Mouse (Mus musculus) granulocyte monocyte progenitor cell, adult 5-6 weeks (primary cell): ENCODE measurements around the gene Otud7b. TPM values are rescaled to one million over a fixed set of nuclear protein-coding genes. Genes with fewer than 3 reads are reported as not detected.

ENCODE experiments used
- total RNA-seq, 2 experiments: library from RNA; stranded (forward) in 1 of 2; stranded (reverse) in 1 of 2; fragments of 200-712, 200-1000 nt in 1 of 2; fragments of >200 nt in 1 of 2; fragmentation: Nextera tagmentation in 1 of 2; gene quantifications; 2 replicates each; pipeline ENCODE4 v1.2.3; 2014 to 2017

Otud7b gene
- total RNA-seq, 2 experiments from 2014 or later, result 6.1 to 8.8 TPM

Other genes with a start within 250 kb of the Otud7b start
- gene Prpf3, start 248.6 kb upstream of the Otud7b start, total RNA-seq (2014; fragmentation: Nextera tagmentation), result 49.6 and 60.8 TPM in 2 replicates
- gene Prpf3, start 248.6 kb upstream of the Otud7b start, total RNA-seq (2017), result 35.9 and 45.7 TPM in 2 replicates
- gene Mrps21, start 233.0 kb upstream of the Otud7b start, total RNA-seq (2014; fragmentation: Nextera tagmentation), result 186 and 187 TPM in 2 replicates
- gene Mrps21, start 233.0 kb upstream of the Otud7b start, total RNA-seq (2017), result 342 and 431 TPM in 2 replicates
- gene Ciart, start 222.3 kb upstream of the Otud7b start, total RNA-seq (2014; fragmentation: Nextera tagmentation), result 2.6 and 4.6 TPM in 2 replicates
- 0.90 and 4.0 TPM in 2 replicates for gene Ciart, start 222.3 kb upstream of the Otud7b start, total RNA-seq (2017)
- 36.7 and 51.1 TPM in 2 replicates for gene BC028528, start 212.5 kb upstream of the Otud7b start, total RNA-seq (2014; fragmentation: Nextera tagmentation)
- 57.2 and 65.2 TPM in 2 replicates for gene BC028528, start 212.5 kb upstream of the Otud7b start, total RNA-seq (2017)
- gene Aph1a, start 210.6 kb upstream of the Otud7b start, total RNA-seq (2014; fragmentation: Nextera tagmentation), result 67.0 and 69.0 TPM in 2 replicates
- 31.8 and 42.8 TPM in 2 replicates for gene Aph1a, start 210.6 kb upstream of the Otud7b start, total RNA-seq (2017)
- gene Car14, start 199.8 kb upstream of the Otud7b start, total RNA-seq (2014; fragmentation: Nextera tagmentation), result not detected in 2 replicates
- not detected in 2 replicates for gene Car14, start 199.8 kb upstream of the Otud7b start, total RNA-seq (2017)
- gene Anp32e, start 175.3 kb upstream of the Otud7b start, total RNA-seq (2014; fragmentation: Nextera tagmentation), result 159 and 191 TPM in 2 replicates
- 445 and 523 TPM in 2 replicates for gene Anp32e, start 175.3 kb upstream of the Otud7b start, total RNA-seq (2017)
- 45.7 and 59.7 TPM in 2 replicates for gene Plekho1, start 108.5 kb upstream of the Otud7b start, total RNA-seq (2014; fragmentation: Nextera tagmentation)
- gene Plekho1, start 108.5 kb upstream of the Otud7b start, total RNA-seq (2017), result 30.2 and 31.3 TPM in 2 replicates
- 16.8 and 56.2 TPM in 2 replicates for gene Vps45, start 46.1 kb upstream of the Otud7b start, total RNA-seq (2014; fragmentation: Nextera tagmentation)
- gene Vps45, start 46.1 kb upstream of the Otud7b start, total RNA-seq (2017), result 13.1 and 13.6 TPM in 2 replicates
- not detected in 2 replicates for gene Mtmr11, start 57.5 kb downstream of the Otud7b start, total RNA-seq (2014; fragmentation: Nextera tagmentation)
- gene Mtmr11, start 57.5 kb downstream of the Otud7b start, total RNA-seq (2017), result 2.6 TPM in 1 of 2 replicates, not detected in the other
- gene Sf3b4, start 67.8 kb downstream of the Otud7b start, total RNA-seq (2014; fragmentation: Nextera tagmentation), result 94.6 and 123 TPM in 2 replicates
- 18.4 and 22.7 TPM in 2 replicates for gene Sf3b4, start 67.8 kb downstream of the Otud7b start, total RNA-seq (2017)
- gene Sv2a, start 76.6 kb downstream of the Otud7b start, total RNA-seq (2014; fragmentation: Nextera tagmentation), result 0.39 and 1.7 TPM in 2 replicates
- 0.21 and 1.7 TPM in 2 replicates for gene Sv2a, start 76.6 kb downstream of the Otud7b start, total RNA-seq (2017)
- gene Bola1, start 115.2 kb downstream of the Otud7b start, total RNA-seq (2014; fragmentation: Nextera tagmentation), result 9.4 and 44.0 TPM in 2 replicates
- 45.3 and 56.0 TPM in 2 replicates for gene Bola1, start 115.2 kb downstream of the Otud7b start, total RNA-seq (2017)
- 2.9 and 4.4 TPM in 2 replicates for gene Hist2h2ab, start 115.3 kb downstream of the Otud7b start, total RNA-seq (2014; fragmentation: Nextera tagmentation)
- gene Hist2h2ab, start 115.3 kb downstream of the Otud7b start, total RNA-seq (2017), result 239 TPM in 2 replicates
- gene Hist2h2ac, start 116.4 kb downstream of the Otud7b start, total RNA-seq (2014; fragmentation: Nextera tagmentation), result 11.4 and 41.6 TPM in 2 replicates
- gene Hist2h2ac, start 116.4 kb downstream of the Otud7b start, total RNA-seq (2017), result 2,701 and 3,178 TPM in 2 replicates
- gene Hist2h2be, start 116.6 kb downstream of the Otud7b start, total RNA-seq (2014; fragmentation: Nextera tagmentation), result 5.1 and 11.2 TPM in 2 replicates
- gene Hist2h2be, start 116.6 kb downstream of the Otud7b start, total RNA-seq (2017), result 3.3 and 4.4 TPM in 2 replicates
- 35.5 and 102 TPM in 2 replicates for gene Hist2h3c2, start 134.6 kb downstream of the Otud7b start, total RNA-seq (2014; fragmentation: Nextera tagmentation)
- gene Hist2h3c2, start 134.6 kb downstream of the Otud7b start, total RNA-seq (2017), result 160 and 202 TPM in 2 replicates
- 22.0 TPM in 1 of 2 replicates, not detected in the other for gene Hist2h2aa2, start 135.7 kb downstream of the Otud7b start, total RNA-seq (2014; fragmentation: Nextera tagmentation)
- 5,007 TPM in 1 of 2 replicates, not detected in the other for gene Hist2h2aa2, start 135.7 kb downstream of the Otud7b start, total RNA-seq (2017)
- gene Hist2h2aa1, start 141.0 kb downstream of the Otud7b start, total RNA-seq (2014; fragmentation: Nextera tagmentation), result 15.5 and 20.3 TPM in 2 replicates
- gene Hist2h2aa1, start 141.0 kb downstream of the Otud7b start, total RNA-seq (2017), result 5,091 and 8,727 TPM in 2 replicates
- 2.6 TPM in 1 of 2 replicates, not detected in the other for gene Hist2h3c1, start 142.2 kb downstream of the Otud7b start, total RNA-seq (2014; fragmentation: Nextera tagmentation)
- 3.9 TPM in 1 of 2 replicates, not detected in the other for gene Hist2h3c1, start 142.2 kb downstream of the Otud7b start, total RNA-seq (2017)
- gene Hist2h4, start 158.8 kb downstream of the Otud7b start, total RNA-seq (2014; fragmentation: Nextera tagmentation), result 26.9 and 57.4 TPM in 2 replicates
- 89.6 and 103 TPM in 2 replicates for gene Hist2h4, start 158.8 kb downstream of the Otud7b start, total RNA-seq (2017)
- 61.4 and 193 TPM in 2 replicates for gene Hist2h3b, start 164.1 kb downstream of the Otud7b start, total RNA-seq (2014; fragmentation: Nextera tagmentation)
- 408 and 566 TPM in 2 replicates for gene Hist2h3b, start 164.1 kb downstream of the Otud7b start, total RNA-seq (2017)
- gene Hist2h2bb, start 165.2 kb downstream of the Otud7b start, total RNA-seq (2014; fragmentation: Nextera tagmentation), result 530 and 902 TPM in 2 replicates
- 6,305 and 6,740 TPM in 2 replicates for gene Hist2h2bb, start 165.2 kb downstream of the Otud7b start, total RNA-seq (2017)
- not detected in 2 replicates for gene Fcgr1, start 189.4 kb downstream of the Otud7b start, total RNA-seq (2014; fragmentation: Nextera tagmentation)
- gene Fcgr1, start 189.4 kb downstream of the Otud7b start, total RNA-seq (2017), result 0.04 and 4.6 TPM in 2 replicates